Mouse (Mus musculus) frontal cortex, postnatal 14 days (tissue): ENCODE measurements at regions not wholly inside any gene's neighbourhood (a gene's known extent, or its start where the extent isn't known, plus 50 kb on each side); places are given as distances from the start of the nearest gene placed in this dataset.

Source experiments
- DNase-seq, 2 experiments: peaks; one replicate each; pipeline ENCODE4 v3.0.0; 2022; ENCODE audit warnings: low spot score in 2 of 2

GRCm38 (mm10) chr8:76539638-76540037 lies 359.6 kb upstream of the Nr3c2 start:
- DNase-seq = no peak

- no peak for DNase-seq
Observed at GRCm38 (mm10) chr8:76540611-76541010, 358.6 kb upstream of the Nr3c2 start.

- no peak for DNase-seq
Observed at GRCm38 (mm10) chr8:76551681-76552080, 347.6 kb upstream of the Nr3c2 start.

- no peak for DNase-seq
Observed at GRCm38 (mm10) chr8:76601566-76601965, 297.7 kb upstream of the Nr3c2 start.

- DNase-seq = no peak
Observed at GRCm38 (mm10) chr8:76618721-76619120, 280.5 kb upstream of the Nr3c2 start.

GRCm38 (mm10) chr8:76620853-76621252 lies 278.4 kb upstream of the Nr3c2 start:
- DNase-seq = no peak

GRCm38 (mm10) chr8:76633086-76633485 lies 266.2 kb upstream of the Nr3c2 start:
- DNase-seq = no peak
